Mouse (Mus musculus) bone marrow, adult 2 months (tissue): ENCODE data around the gene Tshz2.

Experiments
- CTCF ChIP-seq: fragments of 200-500 bp; IDR thresholded peaks from 2 replicates; pipeline ENCODE4 v1.5.1; 2011; ENCODE audit warnings: low read length, control low read depth; ENCODE audit not compliant: control insufficient read depth, insufficient read depth
- POLR2A ChIP-seq: fragments of 200-500 bp; IDR thresholded peaks from 2 replicates; pipeline ENCODE4 v1.6.1; 2011; ENCODE audit warnings: low read depth, mild to moderate bottlenecking, control low read depth, low read length, borderline replicate concordance; ENCODE audit not compliant: control insufficient read depth

- TF ChIP-seq CTCF (no peak), POLR2A (no peak)
These were observed 350.1 kb downstream of the Tshz2 start for GRCm38 (mm10) chr2:169982925-169983324.
